Mouse (Mus musculus): ENCODE measurements around the gene Fbrsl1.

Gene Fbrsl1

GRCm38 (mm10) chr5:110415022-110415421 is 33.3 kb downstream of the Fbrsl1 start:
- no peak for DNase-seq (ENCODE audit: low spot score in 2 of 2)

GRCm38 (mm10) chr5:110413018-110413417 is 35.3 kb downstream of the Fbrsl1 start:
- no peak for DNase-seq (ENCODE audit: low spot score in 2 of 2)

GRCm38 (mm10) chr5:110410386-110410785 is 37.9 kb downstream of the Fbrsl1 start:
- no peak for DNase-seq (ENCODE audit: low spot score in 2 of 2)

- DNase-seq (ENCODE audit: low spot score in 2 of 2): no peak
Observed at GRCm38 (mm10) chr5:110408967-110409366, 39.3 kb downstream of the Fbrsl1 start.

GRCm38 (mm10) chr5:110406065-110406714 is 42.1 kb downstream of the Fbrsl1 start:
- DNase-seq (ENCODE audit: low spot score in 2 of 2): no peak

GRCm38 (mm10) chr5:110403931-110404330 is 44.4 kb downstream of the Fbrsl1 start:
- DNase-seq (ENCODE audit: low spot score in 2 of 2): no peak

GRCm38 (mm10) chr5:110402557-110402956 is 45.7 kb downstream of the Fbrsl1 start:
- DNase-seq (ENCODE audit: low spot score in 2 of 2): no peak

GRCm38 (mm10) chr5:110401101-110401500 is 47.2 kb downstream of the Fbrsl1 start:
- DNase-seq (ENCODE audit: low spot score in 2 of 2): no peak

- no peak for DNase-seq (ENCODE audit: low spot score in 2 of 2)
Observed at GRCm38 (mm10) chr5:110395006-110395661, 53.2 kb downstream of the Fbrsl1 start.

GRCm38 (mm10) chr5:110392727-110393126 is 55.6 kb downstream of the Fbrsl1 start:
- DNase-seq (ENCODE audit: low spot score in 2 of 2): no peak

- no peak for DNase-seq (ENCODE audit: low spot score in 2 of 2)
Observed at GRCm38 (mm10) chr5:110390631-110391030, 57.7 kb downstream of the Fbrsl1 start.

- no peak for DNase-seq (ENCODE audit: low spot score in 2 of 2)
Observed at GRCm38 (mm10) chr5:110387332-110387731, 61.0 kb downstream of the Fbrsl1 start.

GRCm38 (mm10) chr5:110386371-110387330 is 61.7 kb downstream of the Fbrsl1 start:
- peak; percentile 44 to 77 for DNase-seq (ENCODE audit: low spot score in 2 of 2)

- no peak for DNase-seq (ENCODE audit: low spot score in 2 of 2)
Observed at GRCm38 (mm10) chr5:110385263-110385662, 63.0 kb downstream of the Fbrsl1 start.

- DNase-seq (ENCODE audit: low spot score in 2 of 2): no peak
Observed at GRCm38 (mm10) chr5:110384491-110384890, 63.8 kb downstream of the Fbrsl1 start.

GRCm38 (mm10) chr5:110379823-110380222 is 68.5 kb downstream of the Fbrsl1 start:
- DNase-seq (ENCODE audit: low spot score in 2 of 2): no peak

GRCm38 (mm10) chr5:110379086-110379485 is 69.2 kb downstream of the Fbrsl1 start:
- DNase-seq (ENCODE audit: low spot score in 2 of 2): peak in 1 of 2 experiments; percentile 15

- DNase-seq (ENCODE audit: low spot score in 2 of 2): no peak
Observed at GRCm38 (mm10) chr5:110378181-110378583, 70.1 kb downstream of the Fbrsl1 start.

- DNase-seq (ENCODE audit: low spot score in 2 of 2): peak; percentile 67 to 86
Observed at GRCm38 (mm10) chr5:110376802-110377433, 71.4 kb downstream of the Fbrsl1 start.

- DNase-seq (ENCODE audit: low spot score in 2 of 2): no peak
Observed at GRCm38 (mm10) chr5:110363822-110364545, 84.3 kb downstream of the Fbrsl1 start.

GRCm38 (mm10) chr5:110363179-110363821 is 85.0 kb downstream of the Fbrsl1 start:
- peak; percentile 62 to 87 for DNase-seq (ENCODE audit: low spot score in 2 of 2)
